Mouse (Mus musculus): ENCODE measurements around the gene Upk2.
A peak's percentile ranks its signal among the peaks of the same experiment; 100 is the strongest.
"Not testable (repeated sequence)": the region's sequence is repeated elsewhere in the genome, so short reads cannot be mapped to it uniquely, and the experiment has no call there.

Gene Upk2

DNA sequence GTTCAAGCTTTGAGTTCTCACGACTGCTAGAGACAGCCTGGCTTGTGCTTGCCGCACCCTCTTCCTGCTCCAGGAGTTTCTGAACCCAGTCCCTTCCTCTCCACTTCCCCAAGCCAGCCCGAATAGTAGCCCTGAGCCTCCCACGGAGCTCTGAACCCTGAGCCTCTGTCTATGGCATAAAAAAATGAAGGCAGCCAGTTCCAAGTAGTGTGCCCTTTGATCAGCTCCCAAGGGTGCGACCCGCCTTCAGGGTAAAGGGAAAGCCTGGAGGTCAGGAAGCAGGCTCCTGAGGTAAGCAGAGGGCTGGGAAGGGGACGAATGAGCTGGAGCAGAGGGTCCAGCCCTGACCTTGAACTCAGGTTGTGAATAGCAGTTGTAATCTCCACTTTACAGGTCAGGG is 13.4 kb upstream of the Upk2 start:
- no peak for DNase-seq (ENCODE audit: low spot score)

DNA sequence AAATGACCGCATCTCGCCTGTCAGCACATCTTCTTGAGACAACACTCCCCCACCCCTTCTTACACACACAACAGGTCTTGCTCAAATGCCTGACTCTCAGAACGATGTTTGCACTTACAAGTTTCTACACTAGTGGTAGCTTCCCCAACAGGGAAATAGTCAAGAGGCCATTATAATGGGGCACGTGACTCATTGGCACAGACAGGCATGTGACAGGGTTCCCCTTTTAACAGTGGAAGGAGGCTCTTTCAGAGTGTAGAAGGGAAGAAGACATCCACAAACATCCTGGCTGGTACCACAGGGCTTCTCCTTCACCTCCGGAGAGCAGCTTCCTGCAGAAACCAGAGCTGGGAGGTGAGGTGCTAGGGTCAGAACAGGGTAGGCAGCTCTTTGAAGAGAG is 7.2 kb upstream of the Upk2 start:
- no peak for DNase-seq (ENCODE audit: low spot score)

DNA sequence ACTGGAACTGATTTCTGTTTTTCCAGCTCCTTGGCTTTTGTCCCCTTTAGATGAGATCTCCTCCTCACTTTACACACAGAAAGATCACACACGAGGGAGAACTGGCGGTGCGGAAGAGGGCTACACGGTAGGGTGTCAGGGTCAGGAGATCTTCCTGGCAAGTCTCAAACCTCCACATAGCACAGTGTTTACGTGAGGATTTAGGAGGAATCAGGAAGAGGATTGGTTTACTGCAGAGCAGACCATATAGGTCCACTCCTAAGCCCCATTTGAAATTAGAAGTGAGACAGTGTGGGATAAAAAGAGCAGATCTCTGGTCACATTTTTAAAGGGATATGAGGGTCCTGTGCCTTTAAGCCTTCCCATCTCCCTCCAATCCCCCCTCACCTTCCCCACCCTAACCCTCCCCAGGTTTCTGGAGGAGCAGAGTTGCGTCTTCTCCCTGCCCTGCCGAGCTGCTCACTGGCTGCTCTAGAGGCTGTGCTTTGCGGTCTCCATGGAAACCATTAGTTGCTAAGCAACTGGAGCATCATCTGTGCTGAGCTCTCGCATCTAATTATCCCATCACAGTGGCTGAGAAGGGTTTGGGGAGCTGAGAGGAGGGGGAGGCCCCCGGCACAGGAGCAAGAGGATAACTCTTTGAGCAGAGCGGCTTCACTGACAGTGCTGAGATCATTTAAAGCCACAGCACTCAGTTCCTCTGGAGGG is 2.4 kb upstream of the Upk2 start:
- DNase-seq (ENCODE audit: low spot score) = peak; percentile 82

DNA sequence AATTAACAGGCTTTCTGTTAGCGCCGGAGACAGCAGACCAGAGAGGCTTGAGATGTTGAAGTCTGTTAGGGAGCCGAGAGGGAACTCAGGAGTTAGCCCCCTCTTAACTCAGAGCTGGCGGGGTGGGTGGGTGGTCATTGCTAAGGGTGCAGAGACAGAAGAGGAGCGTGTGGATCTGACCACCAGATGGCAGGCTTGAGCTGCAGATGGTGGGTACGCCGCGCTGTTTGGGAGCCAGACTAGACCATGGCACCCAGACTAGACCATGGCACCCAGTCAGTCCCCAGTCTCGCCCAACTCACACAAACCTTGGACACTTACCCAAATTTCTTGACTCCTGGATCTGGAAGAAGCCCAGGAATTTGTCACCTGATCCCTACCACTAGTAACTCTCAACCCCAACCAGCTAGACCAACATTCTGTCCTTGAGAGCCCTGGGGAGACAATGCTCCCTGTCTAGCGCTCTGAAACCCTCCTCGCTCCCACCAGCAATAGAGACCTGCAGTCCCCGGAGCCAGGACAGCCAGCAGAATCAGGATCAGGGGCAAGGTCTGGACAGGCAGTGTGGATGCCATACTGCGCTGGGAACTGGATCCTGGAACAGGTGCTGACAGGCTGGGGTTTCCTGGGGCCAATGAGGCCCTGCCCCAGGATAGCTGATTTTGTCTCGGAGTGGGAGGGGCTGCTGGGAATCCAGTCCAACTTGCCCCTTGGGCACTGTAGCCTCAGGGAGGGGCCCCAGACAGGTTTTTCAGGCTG is 465 bp downstream of the Upk2 start:
- DNase-seq (ENCODE audit: low spot score) = peak; percentile 73

DNA sequence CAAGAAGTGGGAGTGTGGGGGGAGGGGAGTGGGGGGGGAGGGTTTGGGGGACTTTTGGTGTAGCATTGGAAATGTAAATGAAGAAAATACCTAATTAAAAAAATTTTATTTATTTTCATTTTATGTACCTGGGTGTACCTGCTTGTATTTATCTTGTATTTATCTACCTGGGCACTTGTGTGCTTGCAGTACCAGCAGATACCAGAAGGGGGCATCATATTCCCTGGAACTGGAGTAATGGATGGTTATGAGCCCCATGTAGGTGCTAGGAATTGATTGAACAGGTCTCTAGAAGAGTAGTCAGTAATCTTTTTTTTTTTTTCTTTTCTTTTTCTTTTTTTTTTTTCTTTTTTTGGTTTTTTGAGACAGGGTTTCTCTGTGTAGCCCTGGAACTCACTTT is 4.4 kb downstream of the Upk2 start:
- no peak for DNase-seq (ENCODE audit: low spot score)

DNA sequence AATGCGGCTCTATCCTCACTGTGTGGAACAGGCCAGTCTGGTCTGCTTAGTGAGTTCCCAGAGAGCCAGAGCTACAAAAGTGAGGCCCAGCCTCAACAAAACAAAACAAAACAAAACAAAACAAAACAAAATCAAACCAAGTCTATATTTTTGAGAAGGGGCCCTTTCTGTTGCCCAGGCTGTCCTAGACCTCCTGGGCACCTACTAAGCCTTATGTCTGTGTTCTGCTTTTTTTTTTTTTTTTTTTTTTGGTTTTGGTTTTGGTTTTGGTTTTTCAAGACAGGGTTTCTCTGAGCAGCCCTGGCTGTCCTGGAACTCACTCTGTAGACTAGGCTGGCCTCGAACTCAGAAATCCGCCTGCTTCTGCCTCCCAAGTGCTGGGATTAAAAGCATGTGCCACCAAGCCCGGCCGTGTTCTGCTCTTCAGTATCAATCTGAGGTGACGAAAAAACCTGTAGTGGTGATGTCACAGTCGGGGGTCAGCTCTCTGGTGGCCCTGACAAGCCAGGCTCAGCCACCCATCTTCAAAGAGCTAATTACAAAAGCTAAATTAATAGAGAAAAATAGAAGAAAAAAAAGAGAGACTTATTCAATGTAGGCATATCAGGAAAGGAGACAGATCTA is 10.3 kb downstream of the Upk2 start:
- DNase-seq (ENCODE audit: low spot score) = not testable (repeated sequence)

DNA sequence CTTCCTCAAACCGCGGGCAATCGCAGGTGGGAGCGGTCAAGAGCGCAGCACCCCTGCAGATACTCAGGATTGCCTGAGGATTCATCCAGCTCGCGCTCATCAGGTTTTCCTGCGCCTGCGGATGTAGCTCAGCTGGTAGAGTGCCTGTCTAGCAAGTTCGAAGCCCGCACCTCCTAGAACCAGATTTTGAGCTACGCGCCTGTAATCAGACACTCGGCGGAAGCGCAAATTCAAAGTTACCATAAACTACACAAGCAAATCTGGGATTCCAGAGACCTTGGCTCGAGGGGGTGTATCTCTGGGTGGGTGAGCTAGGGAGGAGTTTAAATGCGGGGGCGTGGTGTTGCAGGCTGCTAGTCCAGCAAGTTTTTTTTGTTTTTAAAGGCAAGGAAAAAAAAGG is 13.8 kb downstream of the Upk2 start, which contains the start of gene Foxr1:
Gene Foxr1 (minus strand): TSS at position 176 of the 400 bp plus-strand sequence.
- no peak for DNase-seq (ENCODE audit: low spot score)

DNA sequence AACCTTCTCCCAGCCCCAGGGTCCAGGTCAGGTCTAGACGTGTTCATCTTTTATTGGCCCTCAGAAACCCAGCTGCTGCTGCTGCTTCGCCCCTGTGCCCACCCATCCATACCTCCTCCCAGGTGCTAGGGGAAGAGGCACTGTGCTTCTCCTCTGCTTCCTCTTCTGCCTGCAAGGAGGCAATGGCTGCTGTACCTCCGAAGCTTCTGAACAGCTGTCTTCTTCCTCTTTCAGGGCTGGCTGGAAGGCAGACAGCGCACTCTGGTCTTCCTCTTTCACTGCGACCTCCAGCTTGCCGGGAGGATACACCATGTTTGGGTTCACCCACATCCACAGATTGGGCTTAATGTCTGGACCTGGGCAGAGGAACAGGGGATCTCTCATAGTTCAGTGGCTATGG is 19.0 kb downstream of the Upk2 start:
- no peak for DNase-seq (ENCODE audit: low spot score)

DNA sequence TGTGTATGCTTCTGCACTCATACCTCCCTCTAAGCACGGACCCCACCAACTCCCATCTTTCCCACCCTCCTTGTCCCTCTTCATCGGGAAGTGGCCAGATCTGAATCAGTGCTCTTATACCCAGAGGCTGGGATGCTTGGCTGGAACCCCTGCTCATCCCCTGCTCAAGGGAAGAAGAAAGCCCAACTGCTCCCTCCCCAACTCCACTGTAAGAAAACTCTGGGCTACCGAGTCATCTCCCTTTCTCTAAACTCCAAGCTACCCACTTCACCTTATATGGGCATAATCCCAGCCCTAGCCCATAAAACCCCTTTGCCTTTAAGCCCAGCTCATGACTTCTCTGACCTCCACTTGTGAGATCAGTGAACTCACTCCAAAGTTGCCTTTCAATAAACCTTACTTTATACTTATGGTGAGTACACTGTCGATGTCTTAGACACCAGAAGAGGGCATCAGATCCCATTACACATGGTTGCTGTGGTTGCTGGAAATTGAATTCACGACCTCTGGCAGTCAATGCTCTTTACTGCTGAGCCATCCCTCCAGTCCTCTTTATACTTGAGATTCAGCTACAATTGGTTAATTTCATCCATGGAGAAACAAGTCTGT is 22.1 kb downstream of the Upk2 start:
- no peak for DNase-seq (ENCODE audit: low spot score)

DNA sequence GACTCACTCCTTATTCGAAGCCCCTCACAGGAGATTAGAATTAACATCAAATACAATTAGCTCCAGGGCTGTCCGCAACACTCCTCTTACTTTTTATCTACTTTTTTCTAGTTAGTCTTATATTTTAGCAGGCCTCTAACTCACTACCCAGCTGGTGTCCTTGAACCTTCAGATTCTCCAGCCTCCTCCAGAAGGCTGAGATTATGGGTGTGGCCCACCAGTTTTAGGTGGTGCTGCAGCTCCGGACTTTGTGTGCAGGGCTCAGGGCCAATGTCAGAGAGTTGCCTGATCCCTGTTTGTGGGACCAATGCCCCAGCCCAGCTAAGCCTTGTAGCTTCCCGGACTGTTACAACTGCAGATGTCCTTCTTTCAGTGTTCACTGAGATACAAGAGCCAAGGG is 31.2 kb downstream of the Upk2 start:
- DNase-seq (ENCODE audit: low spot score) = no peak

DNA sequence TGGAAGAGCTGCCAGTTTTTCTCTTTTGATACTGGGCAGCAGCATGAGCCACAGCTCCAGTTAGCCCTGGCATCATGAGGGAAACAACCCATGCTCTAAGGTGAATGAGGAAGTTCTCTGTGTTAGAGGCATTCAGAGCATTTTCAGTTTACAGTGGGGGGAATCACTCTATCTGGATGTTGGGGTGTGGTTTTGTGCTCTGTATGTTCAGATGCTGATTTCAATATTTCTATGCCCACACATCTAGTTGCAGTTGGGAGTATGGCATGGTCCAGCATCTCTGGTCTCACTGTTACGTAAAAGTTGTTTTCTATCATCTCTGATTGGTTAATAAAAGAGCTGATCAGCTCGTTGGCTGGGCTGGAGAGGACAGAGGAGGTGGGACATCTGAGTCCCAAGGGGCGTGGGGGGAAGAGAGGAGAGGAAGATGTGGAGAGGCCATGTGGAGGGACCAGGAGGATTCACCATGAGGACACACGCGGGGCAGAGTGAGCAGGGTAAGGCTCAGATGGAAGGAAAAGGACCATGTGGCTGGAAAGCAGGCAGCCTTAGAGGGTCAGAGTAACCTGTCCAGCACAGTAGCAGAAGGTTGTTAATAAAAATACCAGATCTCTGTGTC is 34.4 kb downstream of the Upk2 start:
- DNase-seq (ENCODE audit: low spot score) = no peak

DNA sequence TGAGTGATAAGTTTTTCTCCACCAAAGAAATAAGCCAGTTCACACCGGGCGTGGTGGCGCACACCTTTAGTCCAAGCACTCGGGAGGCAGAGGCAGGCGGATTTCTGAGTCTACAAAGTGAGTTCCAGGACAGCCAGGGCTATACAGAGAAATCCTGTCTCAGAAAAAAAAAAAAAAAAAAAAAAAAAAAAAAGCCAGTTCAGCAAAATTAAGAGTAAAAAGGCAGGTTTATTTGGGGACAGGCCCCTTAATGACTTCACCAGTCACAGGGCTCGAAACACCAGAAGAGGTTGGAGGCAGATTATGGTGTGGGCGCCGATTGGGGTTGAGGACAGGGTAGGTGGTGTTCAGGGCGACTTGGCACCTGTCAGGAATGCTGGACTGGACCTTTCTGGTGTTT is 35.0 kb downstream of the Upk2 start:
- DNase-seq (ENCODE audit: low spot score) = not testable (repeated sequence)

DNA sequence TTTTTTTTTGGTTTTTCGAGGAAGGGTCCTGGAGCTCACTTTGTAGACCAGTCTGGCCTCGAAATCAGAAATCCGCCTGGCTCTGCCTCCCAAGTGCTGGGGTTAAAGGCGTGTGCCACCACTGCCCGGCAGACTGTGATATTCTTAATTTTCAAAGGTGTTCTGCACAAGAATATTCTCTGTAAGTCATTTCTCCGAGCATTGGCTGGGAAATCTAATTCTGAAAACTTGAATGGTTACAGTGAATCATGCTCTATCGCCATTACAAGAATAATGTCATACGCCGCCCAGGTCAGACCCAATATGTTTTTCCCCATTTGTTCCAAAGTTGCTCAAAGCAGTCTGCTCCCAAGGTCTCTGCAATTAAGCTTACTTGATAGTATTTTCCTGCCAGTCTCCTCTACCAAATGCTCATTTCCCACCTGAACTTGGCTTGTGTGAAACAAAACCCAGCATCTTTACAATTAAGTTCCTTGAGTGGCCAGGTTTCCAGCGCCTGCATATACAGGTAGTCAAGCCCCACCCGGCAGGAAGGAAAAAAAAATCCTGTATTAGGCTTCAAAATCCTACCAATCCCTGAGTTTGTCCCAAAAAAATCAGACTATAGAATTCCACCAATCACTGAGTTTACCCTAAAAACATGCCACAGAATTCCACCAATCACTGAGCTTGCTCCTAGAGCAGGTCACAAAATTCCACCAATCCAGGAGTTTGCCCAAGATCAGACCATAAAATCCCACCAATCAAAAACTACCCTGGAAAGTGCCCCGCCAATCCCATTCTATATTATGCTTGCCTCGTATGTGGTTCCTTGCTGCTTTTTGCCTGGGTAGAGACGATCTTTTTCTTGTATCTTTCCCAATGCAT is 36.0 kb downstream of the Upk2 start, which contains the start of gene Ccdc84:
Gene Ccdc84 (minus strand): TSS at position 51 of the 867 bp plus-strand sequence.
- no peak for DNase-seq (ENCODE audit: low spot score)

DNA sequence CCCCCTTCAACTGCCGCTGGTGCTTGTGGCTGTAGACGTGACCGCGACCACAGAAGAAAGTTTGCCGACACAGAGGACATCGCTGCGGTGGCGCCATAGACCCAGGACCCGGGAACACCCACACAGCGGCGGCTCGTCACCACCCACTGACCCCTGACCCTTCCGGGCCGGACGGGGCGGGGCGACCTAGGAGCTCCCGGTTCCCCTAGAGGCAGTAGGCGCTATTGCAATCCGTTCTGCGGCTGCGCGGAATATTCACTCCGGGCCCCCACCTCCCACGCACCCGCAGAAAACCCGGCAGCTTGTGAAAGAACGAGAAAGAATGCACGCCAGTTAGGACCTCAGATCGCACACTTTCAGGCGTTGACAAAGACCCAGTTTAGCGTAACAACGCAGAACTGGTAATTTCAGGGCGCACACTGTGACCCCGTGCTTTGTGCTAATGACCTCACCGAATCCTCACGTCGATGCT is 36.8 kb downstream of the Upk2 start:
- peak; percentile 94 for DNase-seq (ENCODE audit: low spot score)

DNA sequence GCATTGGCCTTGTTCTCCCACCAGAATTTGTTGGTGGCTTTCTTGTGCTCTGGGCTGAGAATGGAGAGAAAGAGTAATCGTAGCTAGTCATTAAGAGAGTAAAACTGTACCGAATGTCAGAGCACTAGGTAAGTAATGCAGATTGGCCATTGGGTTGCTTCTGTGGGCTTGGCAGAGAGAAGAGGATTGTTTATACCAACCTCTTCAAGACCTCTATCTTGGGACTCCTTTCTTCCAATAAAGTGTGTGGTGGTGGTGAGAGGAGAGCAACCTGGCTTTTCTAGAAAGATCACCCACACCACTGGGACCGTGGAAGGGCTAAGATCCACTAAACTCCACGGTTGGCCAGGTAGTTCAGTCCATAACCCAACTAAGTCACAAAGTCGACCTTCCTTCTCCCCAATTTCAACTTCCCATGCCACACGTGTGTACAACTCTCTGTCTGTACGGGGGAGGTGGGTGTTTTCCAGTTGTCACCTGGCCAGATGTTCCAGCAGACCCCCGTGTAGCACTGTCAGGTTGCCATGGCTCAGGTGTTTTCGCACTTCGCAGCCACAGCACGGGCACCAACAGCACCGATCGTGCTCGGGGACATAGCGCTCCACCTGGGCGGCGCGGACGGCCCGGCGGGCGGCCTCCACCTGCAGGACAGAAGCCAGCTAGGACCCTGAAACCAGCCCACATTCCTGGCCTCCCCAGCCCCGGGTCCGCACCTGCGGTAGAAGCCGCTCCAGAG is 37.5 kb downstream of the Upk2 start:
- no peak for DNase-seq (ENCODE audit: low spot score)

DNA sequence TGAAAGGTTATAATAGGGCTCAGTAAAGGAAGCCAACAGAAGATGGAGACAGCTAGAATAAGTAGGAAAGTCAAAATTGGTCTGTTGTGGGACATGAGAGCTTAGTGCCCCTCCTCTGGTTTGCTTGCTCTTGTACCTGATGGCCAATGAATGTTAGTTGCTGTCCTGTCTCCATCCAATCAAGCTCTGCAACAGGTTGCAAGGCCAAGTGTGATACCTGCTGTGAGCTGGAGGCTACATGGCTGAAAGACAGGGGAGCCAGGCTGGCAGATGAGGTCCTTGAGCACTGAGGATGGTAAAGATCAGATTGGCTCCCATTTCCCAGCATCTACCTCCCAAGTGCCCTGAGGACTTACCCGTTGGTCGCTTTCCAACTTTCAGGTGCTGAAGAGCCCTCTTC is 42.0 kb downstream of the Upk2 start:
- DNase-seq (ENCODE audit: low spot score) = no peak

DNA sequence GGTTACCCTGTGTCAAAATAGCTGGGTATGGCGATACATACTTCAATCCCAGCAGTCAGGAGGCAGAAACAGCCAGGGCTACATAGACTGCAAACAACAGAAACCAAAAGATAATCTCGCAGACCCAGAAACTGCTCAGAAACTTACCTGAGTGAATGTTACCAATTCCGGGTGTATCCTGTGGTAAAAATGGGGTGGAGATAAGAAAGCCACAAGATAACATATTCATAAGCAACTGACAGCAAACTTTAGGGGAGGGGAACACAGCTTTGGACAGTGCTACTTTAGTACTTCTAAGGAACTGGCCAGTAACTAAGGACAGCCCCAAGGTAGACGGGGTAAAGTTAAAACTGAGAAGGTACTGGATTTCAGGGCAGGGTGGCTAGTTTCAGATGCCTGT is 42.5 kb downstream of the Upk2 start:
- no peak for DNase-seq (ENCODE audit: low spot score)

DNA sequence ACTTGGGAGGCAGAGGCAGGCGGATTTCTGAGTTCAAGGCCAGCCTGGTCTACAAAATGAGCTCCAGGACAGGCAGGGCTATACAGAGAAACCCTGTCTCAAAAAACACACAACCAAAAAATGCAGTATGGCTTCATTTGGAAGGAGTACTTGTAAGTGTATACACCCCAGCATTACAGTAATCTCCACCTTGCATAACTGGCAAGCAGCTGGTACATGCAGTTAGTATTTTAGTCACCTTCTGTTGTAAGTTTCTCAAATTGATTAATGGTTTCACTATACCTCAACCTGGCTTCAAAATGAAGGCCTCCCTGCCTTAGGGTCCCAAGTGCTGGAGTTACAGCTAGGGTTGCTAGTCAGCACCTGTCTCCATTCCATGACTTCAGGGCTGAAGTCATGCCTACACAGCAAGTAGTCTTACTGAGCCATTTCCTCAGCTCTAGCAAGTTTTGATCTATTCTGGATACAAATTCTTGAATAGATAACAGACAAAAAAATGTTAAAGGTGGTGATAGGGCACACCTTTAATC is 43.1 kb downstream of the Upk2 start:
- no peak for DNase-seq (ENCODE audit: low spot score)

DNA sequence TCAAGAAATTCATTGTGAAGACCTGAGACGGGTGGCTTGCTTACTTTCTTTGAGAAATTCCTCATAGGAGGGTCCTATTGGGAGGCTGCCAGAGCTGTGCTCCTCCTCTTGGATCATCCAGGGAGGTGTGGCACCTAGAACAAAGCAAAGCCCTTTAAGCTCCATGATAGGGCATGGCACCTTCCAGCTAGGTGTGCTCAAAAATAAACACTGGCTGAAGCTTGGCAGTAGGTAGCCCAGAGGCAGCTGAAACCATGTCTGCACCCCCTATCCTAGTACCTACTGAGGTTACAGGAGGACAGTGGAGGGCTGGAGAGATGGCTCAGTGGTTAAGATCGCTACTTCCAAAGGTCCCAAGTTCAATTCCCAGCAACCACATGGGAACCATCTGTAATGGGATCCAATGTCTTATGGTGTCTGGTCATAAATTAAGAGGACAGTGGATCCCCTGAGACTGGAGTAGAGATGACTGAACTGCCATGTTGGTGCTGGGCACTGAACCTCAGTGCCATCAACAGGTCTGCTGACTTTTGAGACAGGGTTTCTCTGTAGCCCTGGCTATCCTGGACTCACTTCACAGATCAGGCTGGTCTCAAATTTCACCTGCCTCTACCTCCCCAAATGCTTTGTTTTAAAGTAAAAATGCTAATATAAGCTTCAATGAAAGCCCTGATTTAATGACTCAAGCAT is 44.0 kb downstream of the Upk2 start:
- no peak for DNase-seq (ENCODE audit: low spot score)

DNA sequence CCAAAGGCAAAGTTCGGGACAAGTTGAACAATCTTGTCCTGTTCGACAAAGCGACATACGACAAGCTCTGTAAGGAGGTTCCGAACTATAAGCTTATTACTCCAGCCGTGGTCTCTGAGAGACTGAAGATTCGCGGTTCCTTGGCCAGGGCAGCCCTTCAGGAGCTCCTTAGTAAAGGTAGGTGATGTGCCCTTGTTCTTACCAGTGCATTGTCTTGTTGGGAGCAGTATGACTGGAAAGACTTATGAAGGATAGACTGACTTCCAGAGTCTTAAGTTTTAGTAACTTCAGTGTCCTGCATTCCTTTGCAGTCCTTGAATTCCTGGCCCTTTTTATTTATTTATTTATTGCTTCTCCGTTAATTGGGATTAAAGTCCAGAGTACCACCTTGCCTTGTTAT is 46.1 kb downstream of the Upk2 start:
- DNase-seq (ENCODE audit: low spot score) = not testable (repeated sequence)
